Mouse (Mus musculus) hematopoietic stem cell, adult 5-6 weeks (primary cell): ENCODE results near the gene Ppm1b. TPM values are rescaled to one million over a fixed set of nuclear protein-coding genes. Genes with fewer than 3 reads are reported as not detected.

ENCODE experiments used
- total RNA-seq: library from RNA; stranded (forward); fragments of 172-1452, 232-1000 nt; gene quantifications from 2 replicates; pipeline ENCODE4 v1.2.3, GENCODE M21; 2017

Ppm1b gene
- total RNA-seq, 1 experiment from 2014 or later, result 58.0 TPM

Other genes with a start within 250 kb of the Ppm1b start
- gene Lrpprc, start 166.0 kb upstream of the Ppm1b start, total RNA-seq, result 57.8 and 68.4 TPM in 2 replicates
- gene Slc3a1, start 71.6 kb downstream of the Ppm1b start, total RNA-seq, result not detected in 2 replicates
- 30.4 and 34.1 TPM in 2 replicates for gene Prepl, start 133.5 kb downstream of the Ppm1b start, total RNA-seq
- 6.7 and 9.4 TPM in 2 replicates for gene Camkmt, start 133.8 kb downstream of the Ppm1b start, total RNA-seq